Mouse (Mus musculus): ENCODE measurements at regions not wholly inside any gene's neighbourhood (a gene's known extent, or its start where the extent isn't known, plus 50 kb on each side); places are given as distances from the start of the nearest gene placed in this dataset.

- H3K4me3 ChIP-seq (ENCODE audit: insufficient read depth, low read depth, low read length): no peak overlapping the region
- TF ChIP-seq POLR2A (IDR thresholded peaks at IDR 0.05; ENCODE audit: extremely low read depth, insufficient read depth, low read length): no peak
- TF ChIP-seq CTCF (IDR thresholded peaks at IDR 0.05; ENCODE audit: low read depth, low read length): no peak
- peaks cover 2% of the 10 kb centered on the region; the same call in 1 of the 2 replicates for H3K4me1 ChIP-seq (ENCODE audit: control insufficient read depth, insufficient read depth, low read length)
- H3K27me3 ChIP-seq (ENCODE audit: control insufficient read depth, insufficient read depth, low read length): no peaks in the 10 kb centered on the region
- DNase-seq (ENCODE audit: extremely low read depth, low read depth, low spot score): no peak
- H3K9ac ChIP-seq (ENCODE audit: low read depth, low read length): no peak overlapping the region
- WGBS: 76% methylated on average over 6 of the region's 6 CpGs
- H3K27ac ChIP-seq (replicated peaks; ENCODE audit: insufficient read depth, low read depth, low read length): no peak overlapping the region
- no peaks in the 10 kb centered on the region for H3K36me3 ChIP-seq (ENCODE audit: control insufficient read depth, insufficient read depth, low read length)
- H3K79me2 ChIP-seq (ENCODE audit: control insufficient read depth, insufficient read depth, low read length): no peaks in the 10 kb centered on the region
Measured at GRCm38 (mm10) chr10:17074402-17075027, 648.5 kb upstream of the Cited2 start.

- TF ChIP-seq CTCF (IDR thresholded peaks at IDR 0.05; ENCODE audit: low read depth, low read length): no peak
- TF ChIP-seq POLR2A (IDR thresholded peaks at IDR 0.05; ENCODE audit: extremely low read depth, insufficient read depth, low read length): no peak
- 78% methylated on average over 4 of the region's 4 CpGs for WGBS
- DNase-seq (ENCODE audit: extremely low read depth, low read depth, low spot score): no peak
Measured at GRCm38 (mm10) chr10:17075147-17075546, 647.9 kb upstream of the Cited2 start.

GRCm38 (mm10) chr10:17075576-17075975 is 647.4 kb upstream of the Cited2 start:
- TF ChIP-seq POLR2A (IDR thresholded peaks at IDR 0.05; ENCODE audit: extremely low read depth, insufficient read depth, low read length): no peak
- TF ChIP-seq CTCF (IDR thresholded peaks at IDR 0.05; ENCODE audit: low read depth, low read length): no peak
- H3K36me3 ChIP-seq (ENCODE audit: control insufficient read depth, insufficient read depth, low read length): no peaks in the 10 kb centered on the region
- no peak overlapping the region for H3K27ac ChIP-seq (replicated peaks; ENCODE audit: insufficient read depth, low read depth, low read length)
- H3K79me2 ChIP-seq (ENCODE audit: control insufficient read depth, insufficient read depth, low read length): no peaks in the 10 kb centered on the region
- 44% methylated on average over 2 of the region's 2 CpGs for WGBS
- no peaks in the 10 kb centered on the region for H3K27me3 ChIP-seq (ENCODE audit: control insufficient read depth, insufficient read depth, low read length)
- peaks cover 2% of the 10 kb centered on the region; the same call in 1 of the 2 replicates for H3K4me1 ChIP-seq (ENCODE audit: control insufficient read depth, insufficient read depth, low read length)
- peak; percentile 27 for DNase-seq (ENCODE audit: extremely low read depth, low read depth, low spot score)
- no peak overlapping the region for H3K9ac ChIP-seq (ENCODE audit: low read depth, low read length)
- H3K4me3 ChIP-seq (ENCODE audit: insufficient read depth, low read depth, low read length): no peak overlapping the region

More at GRCm38 (mm10) chr10:17075147-17075546, 647.9 kb upstream of the Cited2 start:
- no peak overlapping the region for H3K4me3 ChIP-seq (ENCODE audit: insufficient read depth, low read depth, low read length)
- H3K27me3 ChIP-seq (ENCODE audit: control insufficient read depth, insufficient read depth, low read length): no peaks in the 10 kb centered on the region
- H3K27ac ChIP-seq (replicated peaks; ENCODE audit: insufficient read depth, low read depth, low read length): no peak overlapping the region
- H3K4me1 ChIP-seq (ENCODE audit: control insufficient read depth, insufficient read depth, low read length): peaks cover 2% of the 10 kb centered on the region; the same call in 1 of the 2 replicates
- H3K9ac ChIP-seq (ENCODE audit: low read depth, low read length): no peak overlapping the region
- H3K79me2 ChIP-seq (ENCODE audit: control insufficient read depth, insufficient read depth, low read length): no peaks in the 10 kb centered on the region
- no peaks in the 10 kb centered on the region for H3K36me3 ChIP-seq (ENCODE audit: control insufficient read depth, insufficient read depth, low read length)

- Histone ChIP-seq H3K27ac (replicated peaks; ENCODE audit: insufficient read depth, low read depth, low read length) (no peak overlapping the region), H3K4me1 (ENCODE audit: control insufficient read depth, insufficient read depth, low read length) (peaks cover 2% of the 10 kb centered on the region; the same call in 1 of the 2 replicates), H3K9ac (ENCODE audit: low read depth, low read length) (no peak overlapping the region), H3K27me3 (ENCODE audit: control insufficient read depth, insufficient read depth, low read length) (no peaks in the 10 kb centered on the region), H3K4me3 (ENCODE audit: insufficient read depth, low read depth, low read length) (no peak overlapping the region), H3K36me3 (ENCODE audit: control insufficient read depth, insufficient read depth, low read length) (no peaks in the 10 kb centered on the region), H3K79me2 (ENCODE audit: control insufficient read depth, insufficient read depth, low read length) (no peaks in the 10 kb centered on the region)
- TF ChIP-seq CTCF (IDR thresholded peaks at IDR 0.05; ENCODE audit: low read depth, low read length) (no peak), POLR2A (IDR thresholded peaks at IDR 0.05; ENCODE audit: extremely low read depth, insufficient read depth, low read length) (no peak)
- WGBS: 54% methylated on average over 4 of the region's 4 CpGs
- no peak for DNase-seq (ENCODE audit: extremely low read depth, low read depth, low spot score)
Measured at GRCm38 (mm10) chr10:17076186-17076585, 646.8 kb upstream of the Cited2 start.

- Histone ChIP-seq H3K4me1 (ENCODE audit: control insufficient read depth, insufficient read depth, low read length) (peaks cover 2% of the 10 kb centered on the region; the same call in 1 of the 2 replicates), H3K27ac (replicated peaks; ENCODE audit: insufficient read depth, low read depth, low read length) (no peak overlapping the region), H3K27me3 (ENCODE audit: control insufficient read depth, insufficient read depth, low read length) (no peaks in the 10 kb centered on the region), H3K36me3 (ENCODE audit: control insufficient read depth, insufficient read depth, low read length) (no peaks in the 10 kb centered on the region), H3K9ac (ENCODE audit: low read depth, low read length) (no peak overlapping the region), H3K4me3 (ENCODE audit: insufficient read depth, low read depth, low read length) (no peak overlapping the region), H3K79me2 (ENCODE audit: control insufficient read depth, insufficient read depth, low read length) (no peaks in the 10 kb centered on the region)
- TF ChIP-seq POLR2A (IDR thresholded peaks at IDR 0.05; ENCODE audit: extremely low read depth, insufficient read depth, low read length) (no peak), CTCF (IDR thresholded peaks at IDR 0.05; ENCODE audit: low read depth, low read length) (no peak)
- DNase-seq (ENCODE audit: extremely low read depth, low read depth, low spot score): no peak
- WGBS: 50% methylated on average over 2 of the region's 2 CpGs
Measured at GRCm38 (mm10) chr10:17077580-17077979, 645.4 kb upstream of the Cited2 start.

GRCm38 (mm10) chr10:17080818-17081217 is 642.2 kb upstream of the Cited2 start:
- TF ChIP-seq POLR2A (IDR thresholded peaks at IDR 0.05; ENCODE audit: extremely low read depth, insufficient read depth, low read length) (no peak), CTCF (IDR thresholded peaks at IDR 0.05; ENCODE audit: low read depth, low read length) (no peak)
- H3K79me2 ChIP-seq (ENCODE audit: control insufficient read depth, insufficient read depth, low read length): no peaks in the 10 kb centered on the region
- no peak overlapping the region for H3K9ac ChIP-seq (ENCODE audit: low read depth, low read length)
- H3K4me1 ChIP-seq (ENCODE audit: control insufficient read depth, insufficient read depth, low read length): peaks cover under 1% of the 10 kb centered on the region; the same call in 1 of the 2 replicates
- 77% methylated on average over 5 of the region's 5 CpGs for WGBS
- DNase-seq (ENCODE audit: extremely low read depth, low read depth, low spot score): no peak
- no peak overlapping the region for H3K4me3 ChIP-seq (ENCODE audit: insufficient read depth, low read depth, low read length)
- no peak overlapping the region for H3K27ac ChIP-seq (replicated peaks; ENCODE audit: insufficient read depth, low read depth, low read length)
- H3K36me3 ChIP-seq (ENCODE audit: control insufficient read depth, insufficient read depth, low read length): no peaks in the 10 kb centered on the region
- H3K27me3 ChIP-seq (ENCODE audit: control insufficient read depth, insufficient read depth, low read length): no peaks in the 10 kb centered on the region
